In the genomic region with DNA sequence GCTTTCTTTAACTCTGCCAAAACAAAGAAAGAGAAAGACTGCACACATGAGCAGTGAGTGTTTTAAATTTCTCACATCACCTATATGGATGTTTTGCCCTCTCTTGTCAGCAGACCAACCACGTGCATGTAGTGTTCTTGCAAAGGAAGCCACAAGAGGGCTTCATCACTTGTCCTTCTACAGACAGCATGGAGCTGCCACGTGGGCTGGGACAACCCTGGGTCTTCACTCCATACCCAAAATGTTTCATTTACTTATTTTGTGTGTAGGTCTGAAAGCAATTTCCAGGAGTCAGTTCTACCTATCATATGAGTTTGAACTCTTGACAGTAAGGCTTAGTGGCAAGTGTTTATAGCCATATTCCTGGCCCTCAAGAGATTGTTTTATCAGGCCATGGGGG, we compare ENCODE assay signal across 8 mouse cellular contexts. TPM values are rescaled to one million over a fixed set of nuclear protein-coding genes. Genes with fewer than 3 reads are reported as not detected.
A peak's percentile ranks its signal among the peaks of the same experiment; 100 is the strongest.
DNase-seq lines count a peak whose midpoint lies in the region; ATAC-seq and TF ChIP-seq lines count a peak whose summit lies in the region.

No protein-coding gene starts in this region.

- H3K4me3 ChIP-seq in kidney, embryonic 14.5 days (ENCODE audit: low read length): peak overlapping the region; percentile 84
- peak overlapping the region; percentile 87 for H3K4me3 ChIP-seq in forebrain, postnatal 0 days (ENCODE audit: low read depth, low read length)
- H3K4me3 ChIP-seq in neural tube, embryonic 13.5 days: peak overlapping the region; percentile 78

- H3K27ac ChIP-seq in kidney, embryonic 14.5 days (ENCODE audit: low read depth, low read length): no peak overlapping the region
- no peak overlapping the region for H3K27ac ChIP-seq in forebrain, postnatal 0 days (ENCODE audit: low read depth, low read length)
- H3K27ac ChIP-seq in neural tube, embryonic 13.5 days (replicated peaks): no peak overlapping the region

- H3K4me2 ChIP-seq in kidney, embryonic 14.5 days (replicated peaks; ENCODE audit: low read depth, low read length): peak overlapping the region; percentile 65
- peak overlapping the region; percentile 80 for H3K4me2 ChIP-seq in forebrain, postnatal 0 days (ENCODE audit: low read depth)
- H3K4me2 ChIP-seq in neural tube, embryonic 13.5 days: peak overlapping the region; percentile 92

- peak overlapping the region; percentile 93 for H3K9ac ChIP-seq in kidney, embryonic 14.5 days (ENCODE audit: low read depth, low read length)
- peak overlapping the region; percentile 84 for H3K9ac ChIP-seq in forebrain, postnatal 0 days
- H3K9ac ChIP-seq in neural tube, embryonic 13.5 days: peak overlapping the region; percentile 91

- 0 out of 2 replicates have a peak, but pooled peaks cover 3% of the 10 kb centered on the region for H3K4me1 ChIP-seq in kidney, embryonic 14.5 days (ENCODE audit: control insufficient read depth, insufficient read depth, low read length)
- peaks cover 15% of the 10 kb centered on the region; the same call in 1 of the 2 replicates for H3K4me1 ChIP-seq in forebrain, postnatal 0 days (ENCODE audit: insufficient read depth)
- peaks cover 47% of the 10 kb centered on the region for H3K4me1 ChIP-seq in neural tube, embryonic 13.5 days (replicated peaks)

- H3K9me3 ChIP-seq in kidney, embryonic 14.5 days (ENCODE audit: control insufficient read depth, low read length): no peaks in the 10 kb centered on the region
- no peaks in the 10 kb centered on the region for H3K9me3 ChIP-seq in forebrain, postnatal 0 days (ENCODE audit: low read length)
- no peaks in the 10 kb centered on the region for H3K9me3 ChIP-seq in neural tube, embryonic 13.5 days

- WGBS in kidney, embryonic 14.5 days: 0% methylated on average over 2 of the region's 2 CpGs
- 2% methylated on average over 2 of the region's 2 CpGs for WGBS in forebrain, postnatal 0 days
- WGBS in neural tube, embryonic 13.5 days: 0% methylated on average over 2 of the region's 2 CpGs

- H3K27me3 ChIP-seq in kidney, embryonic 14.5 days (ENCODE audit: control insufficient read depth, insufficient read depth, low read length): no peaks in the 10 kb centered on the region
- no peaks in the 10 kb centered on the region for H3K27me3 ChIP-seq in forebrain, postnatal 0 days (ENCODE audit: insufficient read depth, low read length)
- no peaks in the 10 kb centered on the region for H3K27me3 ChIP-seq in neural tube, embryonic 13.5 days

- no peak for DNase-seq in kidney, postnatal 10 days
- DNase-seq in adrenal gland, postnatal 25 days: peak; percentile 10
- peak; percentile 31 for DNase-seq in forebrain, postnatal 0 days
- DNase-seq in liver: peak; percentile 27
- DNase-seq in cerebellum, postnatal 4 days (ENCODE audit: low spot score in 2 of 2): no peak
- DNase-seq in ovary, adult 18-20 months (ENCODE audit: low spot score): no peak

- ATAC-seq in kidney, embryonic 14.5 days (ENCODE audit: low FRiP score, low TSS enrichment): no peak
- ATAC-seq in forebrain, postnatal 0 days: peak; percentile 21; the same call in 1 of the 2 replicates
- ATAC-seq in neural tube, embryonic 13.5 days (ENCODE audit: low read depth): no peak

- H3K36me3 ChIP-seq in kidney, embryonic 14.5 days (ENCODE audit: control insufficient read depth, insufficient read depth, low read length): peaks cover 55% of the 10 kb centered on the region
- peaks cover 49% of the 10 kb centered on the region for H3K36me3 ChIP-seq in forebrain, postnatal 0 days (ENCODE audit: insufficient read depth)
- H3K36me3 ChIP-seq in neural tube, embryonic 13.5 days: peaks cover 52% of the 10 kb centered on the region

- TF ChIP-seq CTCF in forebrain, postnatal 0 days (IDR thresholded peaks at IDR 0.05; ENCODE audit: low read depth): peak; percentile 40

RNA-seq across cellular contexts. Expression of a gene that starts 1.1 kb away (rescaled TPM):
- polyA plus RNA-seq in kidney, embryonic 14.5 days (2014; fragmentation: Nextera tagmentation; extraction: Ambion mirVana): 104 and 116 TPM in 2 replicates
- total RNA-seq in adrenal gland, postnatal 25 days (2021): 49.9 and 66.0 TPM in 2 replicates
- 70.6 and 90.9 TPM in 2 replicates for total RNA-seq in forebrain, postnatal 0 days (2014; rRNA removed)
- 48.7 and 83.8 TPM in 2 replicates for polyA plus RNA-seq in forebrain, postnatal 0 days (2015; fragmentation: Nextera tagmentation; extraction: Ambion mirVana)
- 142 and 149 TPM in 2 replicates for polyA plus RNA-seq in neural tube, embryonic 13.5 days (2015; fragmentation: Nextera tagmentation; extraction: Ambion mirVana)

RNA-seq across cellular contexts. Expression of a gene that starts 1.1 kb away (rescaled TPM):
- polyA plus RNA-seq in kidney, embryonic 14.5 days (2014; fragmentation: Nextera tagmentation; extraction: Ambion mirVana): 146 and 166 TPM in 2 replicates
- 60.8 and 110 TPM in 2 replicates for total RNA-seq in adrenal gland, postnatal 25 days (2021)
- 57.3 and 69.6 TPM in 2 replicates for total RNA-seq in forebrain, postnatal 0 days (2014; rRNA removed)
- polyA plus RNA-seq in forebrain, postnatal 0 days (2015; fragmentation: Nextera tagmentation; extraction: Ambion mirVana): 64.7 and 84.6 TPM in 2 replicates
- 58.2 and 64.0 TPM in 2 replicates for polyA plus RNA-seq in neural tube, embryonic 13.5 days (2015; fragmentation: Nextera tagmentation; extraction: Ambion mirVana)

RNA-seq across cellular contexts. Expression of a gene that starts 16.4 kb away (rescaled TPM):
- polyA plus RNA-seq in kidney, embryonic 14.5 days (2014; fragmentation: Nextera tagmentation; extraction: Ambion mirVana): 350 and 462 TPM in 2 replicates
- total RNA-seq in adrenal gland, postnatal 25 days (2021): 250 and 265 TPM in 2 replicates
- total RNA-seq in forebrain, postnatal 0 days (2014; rRNA removed): 217 and 226 TPM in 2 replicates
- 425 and 543 TPM in 2 replicates for polyA plus RNA-seq in forebrain, postnatal 0 days (2015; fragmentation: Nextera tagmentation; extraction: Ambion mirVana)
- polyA plus RNA-seq in neural tube, embryonic 13.5 days (2015; fragmentation: Nextera tagmentation; extraction: Ambion mirVana): 360 and 392 TPM in 2 replicates

RNA-seq across cellular contexts. Expression of a gene that starts 16.7 kb away (rescaled TPM):
- 66.5 and 72.9 TPM in 2 replicates for polyA plus RNA-seq in kidney, embryonic 14.5 days (2014; fragmentation: Nextera tagmentation; extraction: Ambion mirVana)
- 42.0 and 56.9 TPM in 2 replicates for total RNA-seq in adrenal gland, postnatal 25 days (2021)
- total RNA-seq in forebrain, postnatal 0 days (2014; rRNA removed): 44.5 and 54.8 TPM in 2 replicates
- polyA plus RNA-seq in forebrain, postnatal 0 days (2015; fragmentation: Nextera tagmentation; extraction: Ambion mirVana): 38.7 and 39.8 TPM in 2 replicates
- polyA plus RNA-seq in neural tube, embryonic 13.5 days (2015; fragmentation: Nextera tagmentation; extraction: Ambion mirVana): 62.8 and 65.0 TPM in 2 replicates

Comparison
In these comparisons a context has a peak if more than half of its experiments do, and no peak if none do; other contexts are left out.
1. DNase-seq: peak in adrenal gland, postnatal 25 days (single experiment), forebrain, postnatal 0 days (single experiment) and liver (single experiment); none in kidney, postnatal 10 days (single experiment), cerebellum, postnatal 4 days (0 of 2) and ovary, adult 18-20 months (single experiment).
2. Peak in every context shown above with its lines, with median percentiles within 50 percentile points of each other: H3K4me2 ChIP-seq, H3K4me3 ChIP-seq and H3K9ac ChIP-seq.